Mouse (Mus musculus) lung, postnatal 25 days (tissue): ENCODE measurements around the gene Esrrg.

ENCODE experiments used
- DNase-seq: peaks from one replicate; pipeline ENCODE4 v3.0.0; 2022; ENCODE audit warnings: low spot score

Gene Esrrg

GRCm38 (mm10) chr1:187910718-187911117 is 302.1 kb downstream of the Esrrg start:
- DNase-seq = peak; percentile 17

GRCm38 (mm10) chr1:187911201-187911600 is 302.6 kb downstream of the Esrrg start:
- DNase-seq = no peak

GRCm38 (mm10) chr1:187918303-187918702 is 309.7 kb downstream of the Esrrg start:
- DNase-seq = no peak

GRCm38 (mm10) chr1:187918939-187919338 is 310.3 kb downstream of the Esrrg start:
- DNase-seq = no peak

- DNase-seq = no peak
These were observed 311.7 kb downstream of the Esrrg start for GRCm38 (mm10) chr1:187920156-187920777.

GRCm38 (mm10) chr1:187931146-187931545 is 322.6 kb downstream of the Esrrg start:
- no peak for DNase-seq

- peak; percentile 6 for DNase-seq
These were observed 330.1 kb downstream of the Esrrg start for GRCm38 (mm10) chr1:187938652-187939051.

GRCm38 (mm10) chr1:187939078-187939477 is 330.5 kb downstream of the Esrrg start:
- DNase-seq = no peak

- no peak for DNase-seq
These were observed 342.9 kb downstream of the Esrrg start for GRCm38 (mm10) chr1:187951506-187951905.

GRCm38 (mm10) chr1:187956702-187957101 is 348.1 kb downstream of the Esrrg start:
- no peak for DNase-seq

GRCm38 (mm10) chr1:187959192-187959591 is 350.6 kb downstream of the Esrrg start:
- DNase-seq = no peak

GRCm38 (mm10) chr1:187961452-187961851 is 352.9 kb downstream of the Esrrg start:
- DNase-seq = peak; percentile 3

GRCm38 (mm10) chr1:187964829-187965760 is 356.5 kb downstream of the Esrrg start:
- DNase-seq = no peak

GRCm38 (mm10) chr1:187965921-187966320 is 357.3 kb downstream of the Esrrg start:
- DNase-seq = no peak

- DNase-seq = no peak
These were observed 359.8 kb downstream of the Esrrg start for GRCm38 (mm10) chr1:187968379-187968778.

- DNase-seq = no peak
These were observed 360.9 kb downstream of the Esrrg start for GRCm38 (mm10) chr1:187969491-187969890.

- peak; percentile 17 for DNase-seq
These were observed 365.8 kb downstream of the Esrrg start for GRCm38 (mm10) chr1:187974396-187974795.

GRCm38 (mm10) chr1:187975465-187976352 is 367.1 kb downstream of the Esrrg start:
- DNase-seq = no peak

- DNase-seq = no peak
These were observed 367.8 kb downstream of the Esrrg start for GRCm38 (mm10) chr1:187976353-187976730.

GRCm38 (mm10) chr1:187981028-187981427 is 372.4 kb downstream of the Esrrg start:
- no peak for DNase-seq

- DNase-seq = no peak
These were observed 374.6 kb downstream of the Esrrg start for GRCm38 (mm10) chr1:187983177-187983576.

- DNase-seq = no peak
These were observed 381.6 kb downstream of the Esrrg start for GRCm38 (mm10) chr1:187990161-187990560.
